Mouse (Mus musculus): ENCODE measurements around the gene Ppm1b. TPM values are rescaled to one million over a fixed set of nuclear protein-coding genes. Genes with fewer than 3 reads are reported as not detected.
A peak's percentile ranks its signal among the peaks of the same experiment; 100 is the strongest.

Ppm1b gene
- polyA plus RNA-seq, 2 experiments = 31.3 to 40.6 TPM

DNA sequence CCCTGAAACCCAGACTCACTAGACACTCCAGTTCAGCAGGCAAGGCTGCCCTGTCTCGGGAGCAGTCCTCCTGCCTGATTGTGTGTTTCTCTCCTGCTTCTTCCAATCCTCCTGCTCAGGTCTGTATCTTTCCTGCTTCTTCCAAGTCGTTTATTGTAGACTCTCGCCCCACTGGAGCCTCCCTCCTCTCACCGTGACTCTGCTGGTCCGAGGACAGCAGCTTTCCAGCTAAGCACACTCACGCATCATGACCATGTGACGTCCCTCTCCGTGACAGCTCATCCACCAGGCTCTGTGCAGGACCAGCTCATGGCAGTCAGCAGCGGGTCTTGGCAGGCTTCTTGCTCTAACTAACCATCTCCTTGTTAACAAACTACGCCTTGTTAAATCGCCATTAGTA is 77.5 kb downstream of the Ppm1b start:
- whole genome bisulfite sequencing (ENCODE audit: insufficient replicate concordance) = 63% methylated on average over 11 of the region's 11 CpGs
- no peak for ATAC-seq (ENCODE audit: insufficient read depth)
- Histone ChIP-seq H3K4me2 (ENCODE audit: low read depth) (no peak overlapping the region), H3K4me1 (replicated peaks; ENCODE audit: control insufficient read depth in 2 of 2, insufficient read depth in 2 of 2, low read length in 1 of 2) (no peaks in the 10 kb centered on the region; a peak in 1 of 4 replicates), H3K4me3 (ENCODE audit: insufficient read depth in 1 of 2, low read depth in 2 of 2, low read length in 2 of 2) (no peak overlapping the region), H3K36me3 (replicated peaks; ENCODE audit: control insufficient read depth, insufficient read depth, low read depth) (no peaks in the 10 kb centered on the region), H3K9me3 (ENCODE audit: control insufficient read depth, low read length) (no peaks in the 10 kb centered on the region), H3K27me3 (ENCODE audit: control insufficient read depth, insufficient read depth, low read length) (no peaks in the 10 kb centered on the region), H3K9ac (replicated peaks) (no peak overlapping the region), H3K27ac (no peak overlapping the region)
- no peak for TF ChIP-seq EP300 (IDR thresholded peaks at IDR 0.05; ENCODE audit: low read depth)
- no peak for TF ChIP-seq CTCF (IDR thresholded peaks at IDR 0.05; ENCODE audit: low read depth)
- DNase-seq (ENCODE audit: low read depth in 3 of 3, low spot score in 3 of 3) = no peak

DNA sequence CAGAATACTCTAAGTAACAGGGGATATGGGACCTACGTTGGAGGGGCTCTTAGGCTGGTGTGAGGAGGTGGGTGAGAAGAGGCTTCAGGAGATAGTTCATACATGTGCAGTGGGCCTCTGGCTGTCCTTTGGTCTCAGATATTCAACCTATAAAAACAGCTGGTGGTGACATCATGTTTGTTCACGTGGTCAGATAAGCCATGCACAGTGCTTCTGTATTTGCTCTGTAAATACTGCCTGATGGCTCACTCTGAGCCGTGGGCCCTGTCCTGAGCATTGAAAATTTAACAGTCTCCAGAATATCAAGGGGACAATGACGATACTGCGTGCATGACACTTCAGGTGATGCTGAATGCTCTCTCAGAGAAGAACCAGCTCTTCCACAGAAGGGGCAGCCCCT is 81.3 kb downstream of the Ppm1b start:
- Histone ChIP-seq H3K9me3 (ENCODE audit: control insufficient read depth, low read length) (no peaks in the 10 kb centered on the region), H3K4me1 (replicated peaks; ENCODE audit: control insufficient read depth in 2 of 2, insufficient read depth in 2 of 2, low read length in 1 of 2) (peaks cover 0 to 2% of the 10 kb centered on the region in 2 experiments; a peak in 1 of 4 replicates), H3K4me3 (ENCODE audit: insufficient read depth in 1 of 2, low read depth in 2 of 2, low read length in 2 of 2) (no peak overlapping the region), H3K4me2 (ENCODE audit: low read depth) (no peak overlapping the region), H3K27me3 (ENCODE audit: control insufficient read depth, insufficient read depth, low read length) (no peaks in the 10 kb centered on the region), H3K36me3 (replicated peaks; ENCODE audit: control insufficient read depth, insufficient read depth, low read depth) (no peaks in the 10 kb centered on the region), H3K9ac (replicated peaks) (no peak overlapping the region), H3K27ac (no peak overlapping the region)
- DNase-seq (ENCODE audit: low read depth in 3 of 3, low spot score in 3 of 3) = no peak
- WGBS (ENCODE audit: insufficient replicate concordance) = 59% methylated on average over 5 of the region's 5 CpGs
- ATAC-seq (ENCODE audit: insufficient read depth) = peak; percentile 66
- no peak for TF ChIP-seq CTCF (IDR thresholded peaks at IDR 0.05; ENCODE audit: low read depth)
- TF ChIP-seq EP300 (IDR thresholded peaks at IDR 0.05; ENCODE audit: low read depth) = no peak

DNA sequence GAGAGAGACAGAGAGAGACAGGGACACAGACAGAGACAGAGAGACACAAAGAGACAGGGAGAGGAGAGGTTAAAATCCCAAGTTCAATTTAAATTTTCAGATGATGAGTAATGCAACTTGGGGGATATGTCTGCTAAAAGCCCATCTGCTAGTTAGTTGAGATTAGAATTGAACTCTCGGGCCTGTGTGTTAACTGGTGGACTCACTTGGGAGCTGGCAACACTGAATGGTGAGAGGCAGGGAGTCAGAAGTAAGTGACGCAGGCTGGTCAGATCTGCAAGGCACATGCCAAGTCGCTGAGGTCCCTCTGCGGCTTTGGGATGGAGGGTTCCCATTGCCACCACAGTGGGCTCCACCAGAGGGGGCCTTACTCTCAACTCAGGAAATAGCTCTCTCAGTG is 81.8 kb downstream of the Ppm1b start:
- H3K9ac ChIP-seq (replicated peaks) = no peak overlapping the region
- H3K4me2 ChIP-seq (ENCODE audit: low read depth) = no peak overlapping the region
- H3K4me1 ChIP-seq (replicated peaks; ENCODE audit: control insufficient read depth in 2 of 2, insufficient read depth in 2 of 2, low read length in 1 of 2) = peaks cover 0 to 4% of the 10 kb centered on the region in 2 experiments; a peak in 1 of 4 replicates
- H3K36me3 ChIP-seq (replicated peaks; ENCODE audit: control insufficient read depth, insufficient read depth, low read depth) = no peaks in the 10 kb centered on the region
- H3K27ac ChIP-seq = no peak overlapping the region
- no peaks in the 10 kb centered on the region for H3K9me3 ChIP-seq (ENCODE audit: control insufficient read depth, low read length)
- no peak overlapping the region for H3K4me3 ChIP-seq (ENCODE audit: insufficient read depth in 1 of 2, low read depth in 2 of 2, low read length in 2 of 2)
- TF ChIP-seq EP300 (IDR thresholded peaks at IDR 0.05; ENCODE audit: low read depth) = no peak
- 0 out of 2 replicates have a peak, but pooled peaks have one; percentile 4 for TF ChIP-seq CTCF (IDR thresholded peaks at IDR 0.05; ENCODE audit: low read depth)
- ATAC-seq (ENCODE audit: insufficient read depth) (0 out of 2 replicates have a peak, but pooled peaks have one; percentile 18), DNase-seq (ENCODE audit: low read depth in 3 of 3, low spot score in 3 of 3) (no peak)
- WGBS (ENCODE audit: insufficient replicate concordance) = 73% methylated on average over 4 of the region's 4 CpGs
- H3K27me3 ChIP-seq (ENCODE audit: control insufficient read depth, insufficient read depth, low read length) = no peaks in the 10 kb centered on the region

- Histone ChIP-seq H3K4me3 (ENCODE audit: insufficient read depth in 1 of 2, low read depth in 2 of 2, low read length in 2 of 2) (no peak overlapping the region), H3K9me3 (ENCODE audit: control insufficient read depth, low read length) (no peaks in the 10 kb centered on the region), H3K9ac (replicated peaks) (no peak overlapping the region), H3K4me1 (replicated peaks; ENCODE audit: control insufficient read depth in 2 of 2, insufficient read depth in 2 of 2, low read length in 1 of 2) (peaks cover 0 to 6% of the 10 kb centered on the region in 2 experiments; a peak in 1 of 4 replicates), H3K27me3 (ENCODE audit: control insufficient read depth, insufficient read depth, low read length) (no peaks in the 10 kb centered on the region), H3K27ac (no peak overlapping the region), H3K4me2 (ENCODE audit: low read depth) (no peak overlapping the region), H3K36me3 (replicated peaks; ENCODE audit: control insufficient read depth, insufficient read depth, low read depth) (no peaks in the 10 kb centered on the region)
- ATAC-seq (ENCODE audit: insufficient read depth) (no peak), DNase-seq (ENCODE audit: low read depth in 3 of 3, low spot score in 3 of 3) (no peak)
- WGBS (ENCODE audit: insufficient replicate concordance) = 71% methylated on average over 5 of the region's 5 CpGs
- TF ChIP-seq EP300 (IDR thresholded peaks at IDR 0.05; ENCODE audit: low read depth) = no peak
- TF ChIP-seq CTCF (IDR thresholded peaks at IDR 0.05; ENCODE audit: low read depth) = no peak
Measured at GRCm38 (mm10) chr17:85038761-85039160, 82.2 kb downstream of the Ppm1b start.

GRCm38 (mm10) chr17:85040913-85041312 is 84.4 kb downstream of the Ppm1b start:
- Histone ChIP-seq H3K9me3 (ENCODE audit: control insufficient read depth, low read length) (no peaks in the 10 kb centered on the region), H3K36me3 (replicated peaks; ENCODE audit: control insufficient read depth, insufficient read depth, low read depth) (no peaks in the 10 kb centered on the region), H3K9ac (replicated peaks) (no peak overlapping the region), H3K27ac (no peak overlapping the region), H3K27me3 (ENCODE audit: control insufficient read depth, insufficient read depth, low read length) (no peaks in the 10 kb centered on the region), H3K4me2 (ENCODE audit: low read depth) (no peak overlapping the region), H3K4me1 (replicated peaks; ENCODE audit: control insufficient read depth in 2 of 2, insufficient read depth in 2 of 2, low read length in 1 of 2) (peaks cover 0 to 6% of the 10 kb centered on the region in 2 experiments; a peak in 1 of 4 replicates), H3K4me3 (ENCODE audit: insufficient read depth in 1 of 2, low read depth in 2 of 2, low read length in 2 of 2) (no peak overlapping the region)
- no peak for TF ChIP-seq CTCF (IDR thresholded peaks at IDR 0.05; ENCODE audit: low read depth)
- TF ChIP-seq EP300 (IDR thresholded peaks at IDR 0.05; ENCODE audit: low read depth) = no peak
- ATAC-seq (ENCODE audit: insufficient read depth) = no peak
- no peak for DNase-seq (ENCODE audit: low read depth in 3 of 3, low spot score in 3 of 3)
- 49% methylated on average over 7 of the region's 7 CpGs for WGBS (ENCODE audit: insufficient replicate concordance)

Measured in liver, embryonic 14.5 days (tissue).